Mouse (Mus musculus) embryonic facial prominence, embryonic 12.5 days (tissue): ENCODE data around the gene Tcp1. TPM values are rescaled to one million over a fixed set of nuclear protein-coding genes. Genes with fewer than 3 reads are reported as not detected.
"Not testable (repeated sequence)": the region's sequence is repeated elsewhere in the genome, so short reads cannot be mapped to it uniquely, and the experiment has no call there.

Experiments
- ATAC-seq: fragments of 200-750 bp; cut with Nextera tagmentation; 2 replicates; pipeline ENCODE4 v1.8.0; 2017; ENCODE audit not compliant: insufficient number of reproducible peaks, insufficient read depth, low FRiP score, low TSS enrichment
- H3K27ac ChIP-seq: fragments of 300-500 bp; sonication (generic); 2 replicates; pipeline ENCODE4 v1.5.1; 2016; ENCODE audit warnings: mild to moderate bottlenecking
- H3K27me3 ChIP-seq: fragments of 300-500 bp; sonication (generic); 2 replicates; pipeline ENCODE4 v1.6.1; 2016; ENCODE audit warnings: mild to moderate bottlenecking, moderate library complexity
- H3K36me3 ChIP-seq: fragments of 300-500 bp; sonication (generic); 2 replicates; pipeline ENCODE4 v1.6.1; 2016; ENCODE audit warnings: mild to moderate bottlenecking
- H3K4me1 ChIP-seq: fragments of 300-500 bp; sonication (generic); 2 replicates; pipeline ENCODE4 v1.6.1; 2016
- H3K4me2 ChIP-seq: fragments of 300-500 bp; sonication (generic); replicated peaks from 2 replicates; pipeline ENCODE4 v1.6.1; 2016; ENCODE audit warnings: mild to moderate bottlenecking, moderate library complexity
- H3K4me3 ChIP-seq: fragments of 300-500 bp; sonication (generic); 2 replicates; pipeline ENCODE4 v1.5.1; 2016; ENCODE audit warnings: mild to moderate bottlenecking
- H3K9ac ChIP-seq: fragments of 300-500 bp; sonication (generic); 2 replicates; pipeline ENCODE4 v1.6.1; 2016; ENCODE audit warnings: mild to moderate bottlenecking, moderate library complexity
- H3K9me3 ChIP-seq: fragments of 300-500 bp; sonication (generic); 2 replicates; pipeline ENCODE4 v1.6.1; 2016; ENCODE audit warnings: mild to moderate bottlenecking, moderate library complexity
- WGBS: fragments of 180-500 bp; shearing (Covaris S2); methylation state at CpG from one replicate; pipeline ENCODE4 v1.1.7; 2016; 5-methylcytosine and 5-hydroxymethylcytosine counted together
- polyA plus RNA-seq: library from polyadenylated mRNA; unstranded; fragments of >200 nt; fragmentation: Nextera tagmentation; extraction: Ambion mirVana; gene quantifications from 2 replicates; pipeline ENCODE4 v1.2.1, GENCODE M21; 2016

Gene Tcp1
- polyA plus RNA-seq, 1 experiment from 2014 or later, result 490 TPM

DNA sequence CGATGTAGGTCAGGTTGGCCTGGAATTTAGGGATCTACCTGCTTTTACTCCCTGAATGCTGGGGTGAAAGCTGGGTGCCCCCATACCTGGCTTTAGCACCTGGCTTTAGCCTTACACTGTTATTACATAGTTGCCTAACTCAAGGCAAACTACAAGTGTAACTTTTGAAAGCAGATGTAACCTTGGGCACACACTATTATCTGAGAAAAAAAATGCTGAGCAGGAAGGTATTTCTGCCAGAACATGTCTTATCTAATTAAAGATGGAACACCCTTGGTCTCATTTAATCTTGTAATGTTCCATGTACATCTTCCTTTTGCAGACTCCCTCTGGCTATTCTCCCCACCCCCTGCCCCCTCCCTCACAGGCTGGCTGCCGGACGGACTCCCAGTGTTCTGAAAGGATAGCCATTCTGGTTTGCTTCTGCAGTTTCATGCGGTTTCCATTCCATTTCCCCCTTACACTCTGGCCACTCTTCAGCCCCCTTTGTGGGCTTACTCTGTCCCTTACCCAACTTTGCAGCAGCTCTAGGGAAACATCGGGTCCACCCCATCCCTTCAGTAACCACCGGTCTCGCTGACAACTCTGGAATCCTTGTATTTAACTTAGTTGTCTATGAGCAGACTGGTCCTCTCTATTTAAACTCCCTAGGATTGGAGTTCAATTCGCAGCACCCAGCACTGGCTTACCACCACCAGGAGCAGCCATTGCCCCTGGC is 26.2 kb downstream of the Tcp1 start:
- Histone ChIP-seq H3K9ac (no peak overlapping the region), H3K4me3 (no peak overlapping the region), H3K27me3 (no peaks in the 10 kb centered on the region), H3K4me2 (no peak overlapping the region), H3K4me1 (peaks cover 3% of the 10 kb centered on the region; the same call in 1 of the 2 replicates), H3K36me3 (peaks cover 36% of the 10 kb centered on the region), H3K9me3 (no peaks in the 10 kb centered on the region), H3K27ac (no peak overlapping the region)
- no peak for ATAC-seq
- WGBS, result 76% methylated on average over 8 of the region's 8 CpGs

DNA sequence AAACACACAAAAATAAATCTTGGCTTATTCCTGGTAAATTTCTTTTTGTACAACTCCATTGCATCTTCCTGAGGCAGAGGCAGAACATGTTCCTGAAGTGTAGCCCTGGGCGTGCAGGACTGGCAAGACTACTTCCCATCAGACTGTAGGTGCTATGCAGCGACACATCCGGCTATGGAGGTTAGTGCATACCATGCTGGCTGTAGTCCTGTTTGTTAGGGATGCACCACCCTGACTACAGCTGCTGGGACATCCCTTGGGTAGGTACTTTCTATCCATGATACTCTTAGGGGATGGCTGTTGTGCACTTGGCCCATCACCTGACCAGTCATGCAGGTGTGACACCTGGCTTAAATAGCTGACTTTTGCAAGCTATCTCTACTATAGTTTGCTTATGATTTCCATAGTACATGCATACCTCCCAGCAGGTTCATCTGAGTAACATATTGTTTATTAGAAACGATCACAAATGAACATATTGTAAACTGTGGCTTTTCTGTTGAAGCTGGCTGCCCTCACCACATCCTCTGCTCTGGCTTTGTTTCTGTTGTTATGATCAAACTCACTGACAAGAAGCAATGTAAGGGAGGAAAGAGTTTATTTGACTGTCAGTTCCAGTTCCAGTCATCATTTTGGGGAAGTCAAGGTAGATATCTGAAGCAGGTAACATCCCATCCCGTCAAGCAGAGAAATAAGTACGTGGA is 27.1 kb downstream of the Tcp1 start:
- Histone ChIP-seq H3K9ac (no peak overlapping the region), H3K4me3 (no peak overlapping the region), H3K9me3 (no peaks in the 10 kb centered on the region), H3K4me2 (no peak overlapping the region), H3K27ac (no peak overlapping the region), H3K27me3 (no peaks in the 10 kb centered on the region), H3K4me1 (peaks cover 3% of the 10 kb centered on the region; the same call in 1 of the 2 replicates), H3K36me3 (peaks cover 38% of the 10 kb centered on the region)
- ATAC-seq, result no peak
- WGBS, result 90% methylated on average over 6 of the region's 6 CpGs

DNA sequence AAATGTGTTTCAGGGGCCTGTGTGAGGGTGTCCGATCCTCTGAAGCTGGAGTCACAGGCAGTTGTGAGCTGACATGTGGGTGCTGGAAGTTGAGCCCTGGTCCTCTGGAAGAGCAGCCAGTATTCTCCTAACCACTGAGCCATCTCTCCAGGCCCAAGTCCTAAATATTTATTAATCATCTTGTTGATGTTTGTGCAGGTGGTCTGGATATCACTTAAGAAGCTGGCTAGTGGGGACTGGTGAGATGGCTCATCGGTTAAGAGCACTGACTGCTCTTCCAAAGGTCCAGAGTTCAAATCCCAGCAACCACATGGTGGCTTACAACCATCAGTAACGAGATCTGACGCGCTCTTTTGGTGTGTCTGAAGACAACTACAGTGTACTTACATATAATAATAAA is 34.2 kb downstream of the Tcp1 start:
- Histone ChIP-seq H3K27me3 (no peaks in the 10 kb centered on the region), H3K4me3 (no peak overlapping the region), H3K4me2 (no peak overlapping the region), H3K4me1 (no peaks in the 10 kb centered on the region), H3K36me3 (peaks cover 68% of the 10 kb centered on the region), H3K9ac (no peak overlapping the region), H3K9me3 (no peaks in the 10 kb centered on the region), H3K27ac (no peak overlapping the region)
- no peak for ATAC-seq
- WGBS, result 94% methylated on average over 5 of the region's 5 CpGs

DNA sequence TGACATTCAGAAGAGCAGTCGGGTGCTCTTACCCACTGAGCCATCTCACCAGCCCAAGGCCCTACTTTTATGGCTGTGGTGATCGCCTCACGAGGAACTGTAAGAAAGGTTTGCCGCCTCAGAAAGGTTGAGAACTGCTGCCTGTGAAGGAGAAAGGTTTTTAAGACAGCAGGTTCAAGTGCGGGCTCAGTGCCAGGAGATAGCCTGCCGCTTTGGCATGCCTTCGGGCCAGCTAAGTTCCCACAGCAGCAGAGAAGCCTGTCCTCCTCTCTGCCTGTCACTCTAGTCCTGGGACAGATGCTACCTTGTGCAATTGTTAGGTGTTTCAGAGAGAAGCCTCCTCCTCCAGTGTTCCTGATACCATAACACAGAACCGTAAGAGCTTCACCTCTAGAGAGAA is 41.2 kb downstream of the Tcp1 start:
- 94% methylated on average over 8 of the region's 8 CpGs for WGBS

DNA sequence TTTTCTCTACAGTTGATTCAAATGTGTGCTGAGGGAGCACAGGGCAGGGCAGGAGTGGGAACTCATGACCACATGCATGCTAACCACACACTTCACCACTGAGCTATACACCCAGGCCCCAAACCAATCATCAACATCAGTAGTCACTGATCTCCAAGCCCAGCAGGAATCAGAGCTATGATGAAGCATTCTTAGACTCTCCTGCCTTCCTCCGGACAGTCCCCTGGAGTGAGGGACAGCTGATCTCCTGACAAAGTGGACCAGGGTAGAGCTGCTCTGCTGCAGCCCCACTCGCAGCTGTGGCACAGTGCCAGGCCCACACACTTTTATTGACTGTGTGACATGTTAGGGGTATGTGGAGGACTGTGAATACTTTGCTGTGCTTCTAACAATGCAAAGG is 43.9 kb downstream of the Tcp1 start:
- H3K9ac ChIP-seq, H3K27ac ChIP-seq, H3K9me3 ChIP-seq, H3K27me3 ChIP-seq, ATAC-seq, H3K4me1 ChIP-seq, H3K4me3 ChIP-seq: not testable (repeated sequence)
- peak overlapping the region; percentile 42 for H3K4me2 ChIP-seq
- peaks cover 19% of the 10 kb centered on the region for H3K36me3 ChIP-seq
- WGBS, result 33% methylated on average over 2 of the region's 2 CpGs

More for the DNA sequence above, 41.2 kb downstream of the Tcp1 start:
- no peak for ATAC-seq
- Histone ChIP-seq H3K9ac (no peak overlapping the region), H3K27me3 (no peaks in the 10 kb centered on the region), H3K9me3 (no peaks in the 10 kb centered on the region), H3K36me3 (peaks cover 39% of the 10 kb centered on the region), H3K27ac (no peak overlapping the region), H3K4me2 (no peak overlapping the region), H3K4me3 (no peak overlapping the region), H3K4me1 (peaks cover 7% of the 10 kb centered on the region; the same call in 1 of the 2 replicates)

DNA sequence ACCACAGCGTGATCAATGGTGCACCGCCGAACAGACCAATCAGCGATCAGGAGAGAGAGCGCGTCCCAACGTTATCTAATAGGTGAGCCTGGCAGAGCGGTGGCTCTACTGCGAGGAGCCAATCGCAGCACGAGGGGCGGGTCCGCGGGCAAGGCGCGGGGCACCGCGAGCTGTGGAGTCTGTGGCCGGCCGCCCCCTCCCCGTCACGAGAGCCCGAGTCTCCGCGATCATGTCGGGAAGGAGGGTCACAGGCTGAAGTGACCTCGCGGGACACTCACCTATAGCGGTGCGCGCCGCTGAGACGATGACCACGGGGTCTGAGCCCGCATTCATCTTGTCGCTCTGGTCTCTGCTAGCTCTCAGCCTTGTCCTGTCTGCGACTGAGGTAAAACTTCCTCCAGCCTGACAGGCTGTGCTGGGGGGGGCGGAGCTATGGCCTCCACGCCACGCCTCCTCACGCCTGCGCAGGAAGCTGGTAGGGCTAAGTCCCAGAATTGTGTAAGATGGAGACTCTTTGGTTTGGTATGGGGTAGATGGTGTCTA is 44.9 kb downstream of the Tcp1 start, which contains the start of gene Acat2:
Gene Acat2, minus strand, starts transcription at position 417 of the 543 bp plus-strand sequence.
- H3K4me3 ChIP-seq, result peak within 1 kb of the TSS; percentile 64
- 0% methylated on average over 42 of the region's 42 CpGs for WGBS
- peak within 1 kb of the TSS; percentile 67 for H3K4me2 ChIP-seq
- H3K36me3 ChIP-seq, result peaks cover 19% of the 10 kb centered on the region
- H3K27ac ChIP-seq, result peak within 1 kb of the TSS; percentile 87
- H3K27me3 ChIP-seq, result no peaks in the 10 kb centered on the region
- ATAC-seq, result peak; percentile 98
- peaks cover 7% of the 10 kb centered on the region; the same call in 1 of the 2 replicates for H3K4me1 ChIP-seq
- no peaks in the 10 kb centered on the region for H3K9me3 ChIP-seq
- H3K9ac ChIP-seq, result peak within 1 kb of the TSS; percentile 67

DNA sequence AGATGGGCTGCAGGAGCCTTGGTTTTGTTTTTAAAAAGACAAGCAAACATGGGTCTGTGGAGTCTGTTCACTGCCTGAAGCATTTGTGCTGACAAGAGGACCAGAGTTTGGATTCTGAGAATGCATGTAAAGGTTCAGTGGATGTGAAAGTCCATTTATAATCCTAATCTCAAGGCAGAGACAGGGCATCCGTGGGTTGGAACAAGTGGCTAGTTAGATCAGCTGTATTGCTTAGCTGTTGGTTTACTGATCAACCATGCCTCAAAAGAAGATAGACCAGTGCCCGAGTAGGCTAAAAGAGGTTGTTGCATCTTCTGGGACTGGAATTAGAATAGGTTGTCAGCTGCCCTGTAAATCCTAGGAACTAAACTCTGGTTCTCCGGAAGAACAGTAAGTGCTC is 48.0 kb downstream of the Tcp1 start:
- Histone ChIP-seq H3K36me3 (peaks cover 23% of the 10 kb centered on the region), H3K4me1 (peaks cover 7% of the 10 kb centered on the region; the same call in 1 of the 2 replicates), H3K9ac (no peak overlapping the region), H3K4me3 (no peak overlapping the region), H3K4me2 (no peak overlapping the region), H3K27me3 (no peaks in the 10 kb centered on the region), H3K27ac (peak overlapping the region; percentile 17; the same call in 1 of the 2 replicates), H3K9me3 (no peaks in the 10 kb centered on the region)
- no peak for ATAC-seq
- WGBS, result 88% methylated on average over 3 of the region's 3 CpGs

DNA sequence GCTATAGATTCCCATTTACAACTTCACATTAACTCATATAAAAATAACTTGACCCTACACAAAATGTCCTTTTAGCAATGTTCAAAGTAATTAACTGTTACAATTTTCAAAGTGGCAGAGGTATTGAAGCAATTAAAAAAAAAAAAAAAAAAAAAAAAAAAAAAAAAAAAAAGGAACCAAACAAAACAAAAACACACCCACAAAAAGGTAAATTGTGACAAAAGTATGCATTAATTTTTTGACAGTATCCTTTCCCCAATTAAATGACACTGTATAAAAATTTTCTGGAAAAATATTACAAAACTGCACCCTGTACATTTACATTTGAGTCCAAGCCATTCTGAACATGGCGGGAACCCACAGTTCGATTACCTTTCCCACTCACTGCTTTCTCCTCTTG is 51.7 kb downstream of the Tcp1 start:
- WGBS, result 87% methylated on average over 2 of the region's 2 CpGs
- no peaks in the 10 kb centered on the region for H3K27me3 ChIP-seq
- no peak overlapping the region for H3K27ac ChIP-seq
- no peak for ATAC-seq
- H3K4me3 ChIP-seq, result no peak overlapping the region
- H3K9me3 ChIP-seq, result no peaks in the 10 kb centered on the region
- no peaks in the 10 kb centered on the region for H3K4me1 ChIP-seq
- H3K36me3 ChIP-seq, result peaks cover 35% of the 10 kb centered on the region
- no peak overlapping the region for H3K9ac ChIP-seq
- H3K4me2 ChIP-seq, result no peak overlapping the region

DNA sequence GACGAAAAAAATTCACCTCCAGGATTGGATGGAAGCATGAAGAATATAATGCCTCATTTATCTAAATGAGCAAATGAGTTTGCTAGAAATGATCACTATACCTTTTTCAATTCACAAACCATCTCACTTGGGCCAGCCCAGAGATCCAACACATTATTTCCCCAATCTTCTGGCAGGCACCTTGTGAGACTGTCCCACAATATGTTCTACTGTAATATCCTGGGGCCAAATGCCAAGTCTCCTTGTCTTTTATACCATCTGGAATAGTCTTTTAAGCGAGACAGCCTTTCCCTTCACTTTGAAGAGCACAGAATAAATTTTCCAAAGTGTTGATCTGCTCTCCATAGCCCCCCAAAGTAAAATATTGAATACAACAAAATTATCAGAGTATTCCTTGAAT is 58.4 kb downstream of the Tcp1 start:
- no peak overlapping the region for H3K4me2 ChIP-seq
- no peaks in the 10 kb centered on the region for H3K4me1 ChIP-seq
- H3K9ac ChIP-seq, result no peak overlapping the region
- no peak for ATAC-seq
- no peak overlapping the region for H3K27ac ChIP-seq
- H3K4me3 ChIP-seq, result no peak overlapping the region
- H3K9me3 ChIP-seq, result no peaks in the 10 kb centered on the region
- H3K36me3 ChIP-seq, result peaks cover 49% of the 10 kb centered on the region
- 86% methylated on average over 2 of the region's 2 CpGs for WGBS
- H3K27me3 ChIP-seq, result no peaks in the 10 kb centered on the region

Other genes starting within 250 kb of the Tcp1 start
- 0.08 and 0.42 TPM in 2 replicates for gene Slc22a1, start 239.9 kb upstream of the Tcp1 start, polyA plus RNA-seq
- gene Igf2r, start 146.0 kb upstream of the Tcp1 start, polyA plus RNA-seq, result 37.1 and 38.1 TPM in 2 replicates
- gene Mas1, start 47.6 kb upstream of the Tcp1 start, polyA plus RNA-seq, result 0.70 and 1.3 TPM in 2 replicates
- gene Mrgprh, start 39.7 kb upstream of the Tcp1 start, polyA plus RNA-seq, result 0.13 TPM in 1 of 2 replicates, not detected in the other
- gene Pnldc1, start 5.5 kb upstream of the Tcp1 start, polyA plus RNA-seq, result 3.0 and 4.1 TPM in 2 replicates
- 161 and 171 TPM in 2 replicates for gene Mrpl18, start 644 bp downstream of the Tcp1 start, polyA plus RNA-seq
- 1.0 and 1.4 TPM in 2 replicates for gene Acat3, start 24.9 kb downstream of the Tcp1 start, polyA plus RNA-seq
- gene Acat2, start 45.0 kb downstream of the Tcp1 start, polyA plus RNA-seq, result 280 and 284 TPM in 2 replicates
- 141 and 146 TPM in 2 replicates for gene Wtap, start 78.5 kb downstream of the Tcp1 start, polyA plus RNA-seq
- gene Sod2, start 91.1 kb downstream of the Tcp1 start, polyA plus RNA-seq, result 83.1 and 87.8 TPM in 2 replicates
- not detected in 2 replicates for gene Gpr31b, start 136.6 kb downstream of the Tcp1 start, polyA plus RNA-seq
- not detected in 2 replicates for gene Tcp10b, start 145.4 kb downstream of the Tcp1 start, polyA plus RNA-seq
- not detected in 2 replicates for gene Unc93a, start 216.1 kb downstream of the Tcp1 start, polyA plus RNA-seq